Mouse (Mus musculus) kidney, adult 11 months (tissue): ENCODE data around the gene Sds.
A peak's percentile ranks its signal among the peaks of the same experiment; 100 is the strongest.

ENCODE experiments used
- DNase-seq: peaks from one replicate; pipeline ENCODE4 v3.0.0; 2022

Sds gene

GRCm38 (mm10) chr5:120517552-120517951, 41.2 kb downstream of the Sds start:
- DNase-seq: peak; percentile 46

GRCm38 (mm10) chr5:120522649-120523048, 46.3 kb downstream of the Sds start:
- DNase-seq: no peak

GRCm38 (mm10) chr5:120524736-120525135, 48.4 kb downstream of the Sds start:
- no peak for DNase-seq

- no peak for DNase-seq
Observed at GRCm38 (mm10) chr5:120525737-120526136, 49.4 kb downstream of the Sds start.

- DNase-seq: no peak
Observed at GRCm38 (mm10) chr5:120526311-120526710, 50.0 kb downstream of the Sds start.

- no peak for DNase-seq
Observed at GRCm38 (mm10) chr5:120527296-120527964, 51.1 kb downstream of the Sds start.

GRCm38 (mm10) chr5:120531631-120532030, 55.3 kb downstream of the Sds start:
- DNase-seq: no peak
